Mouse (Mus musculus) ES-E14 (cell line): ENCODE data around the gene Gm3880.
"Not testable (repeated sequence)": the region's sequence is repeated elsewhere in the genome, so short reads cannot be mapped to it uniquely, and the experiment has no call there.

ENCODE experiments used
- CHD2 ChIP-seq: IDR thresholded peaks from 2 replicates; pipeline ENCODE4 v1.6.1; 2014; ENCODE audit warnings: mild to moderate bottlenecking, low read depth, low read length, inconsistent platforms
- ZC3H11A ChIP-seq: IDR thresholded peaks from 2 replicates; pipeline ENCODE4 v1.6.1; 2012; ENCODE audit warnings: low read depth, mild to moderate bottlenecking, inconsistent platforms, low read length, borderline replicate concordance
- ZNF384 ChIP-seq: IDR thresholded peaks from 2 replicates; pipeline ENCODE4 v1.6.1; 2012; ENCODE audit warnings: low read depth, low read length, inconsistent platforms

GRCm38 (mm10) chrX:102724226-102724625, 37.5 kb upstream of the Gm3880 start:
- not testable (repeated sequence) for TF ChIP-seq CHD2, ZC3H11A, ZNF384
